Mouse (Mus musculus): ENCODE measurements at regions not wholly inside any gene's neighbourhood (a gene's known extent, or its start where the extent isn't known, plus 50 kb on each side); places are given as distances from the start of the nearest gene placed in this dataset.

DNA sequence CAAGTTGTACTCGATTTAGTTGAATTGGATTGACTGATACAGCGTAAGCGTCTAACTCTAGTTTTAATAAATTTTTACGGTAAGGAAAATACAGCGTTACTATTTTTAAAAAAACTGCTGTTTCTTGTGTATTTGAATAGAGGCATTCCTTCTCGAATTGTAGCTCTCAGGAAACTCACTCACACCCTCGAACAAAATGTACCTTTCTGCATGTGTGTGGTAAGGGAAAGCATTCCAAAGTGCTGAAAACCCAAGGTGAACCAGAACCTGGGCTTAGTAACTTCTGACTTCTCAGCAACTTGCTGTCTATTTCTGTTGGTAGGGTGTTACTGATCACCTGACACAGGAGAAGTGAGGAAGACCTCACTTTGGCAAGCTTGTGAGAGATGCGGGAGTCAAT, 247.0 kb downstream of the Nr2f2 start:
- Histone ChIP-seq H3K9ac (ENCODE audit: insufficient read depth, low read depth) (no peak overlapping the region), H3K9me3 (replicated peaks; ENCODE audit: low read length) (peaks cover 57% of the 10 kb centered on the region), H3K4me1 (ENCODE audit: control insufficient read depth in 1 of 2, insufficient read depth in 2 of 2) (no peaks in the 10 kb centered on the region), H3K27ac (ENCODE audit: insufficient read depth, low read depth) (no peak overlapping the region), H3K36me3 (replicated peaks in 1 of 2; ENCODE audit: control insufficient read depth in 1 of 2, insufficient read depth in 1 of 2, low read length in 1 of 2) (no peaks in the 10 kb centered on the region), H3K4me2 (ENCODE audit: insufficient read depth, low read depth, poor library complexity, severe bottlenecking) (no peak overlapping the region), H3K79me2 (replicated peaks; ENCODE audit: control insufficient read depth, extremely low read depth, insufficient read depth, poor library complexity, severe bottlenecking) (no peaks in the 10 kb centered on the region), H3K4me3 (replicated peaks in 1 of 3; ENCODE audit: low read depth in 2 of 3, low read length in 2 of 3, poor library complexity in 1 of 3) (no peak overlapping the region), H3K27me3 (replicated peaks) (no peaks in the 10 kb centered on the region)
- dilution Hi-C loops (cut with MboI; ENCODE audit: extremely low pct_ligation_motif_present, extremely low pct_unique_long_range_greater_than_20kb, low sequenced_read_pairs) (no loop called here), in situ Hi-C loops (cut with MboI; ENCODE audit: low pct_ligation_motif_present, low pct_unique_long_range_greater_than_20kb, low sequenced_read_pairs) (no loop called here)
- TF ChIP-seq MAX (IDR thresholded peaks at IDR 0.05; ENCODE audit: low read length) (no peak), MYC (IDR thresholded peaks at IDR 0.05; ENCODE audit: low read depth, low read length) (no peak)
- DNase-seq (ENCODE audit: extremely low read depth) = no peak

DNA sequence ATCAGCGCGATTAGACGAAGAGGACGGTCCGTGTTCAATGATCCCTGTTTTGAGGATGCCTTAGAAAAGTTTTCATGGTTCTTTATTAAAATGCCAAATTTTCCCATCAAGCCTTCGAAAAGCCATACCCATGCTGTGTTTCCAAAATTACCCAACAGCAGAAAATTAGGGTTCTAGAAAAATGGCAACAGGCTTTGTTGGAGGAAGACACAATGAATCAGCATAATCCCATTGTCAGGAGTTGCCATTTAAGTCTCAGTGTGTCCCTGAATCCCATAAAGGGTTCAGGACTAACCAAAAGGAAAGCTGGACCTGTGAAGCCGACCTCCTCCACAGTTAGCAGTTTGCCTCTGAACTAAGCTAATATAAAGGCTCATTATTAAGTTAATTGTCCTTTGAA, 247.6 kb downstream of the Nr2f2 start:
- DNase-seq (ENCODE audit: extremely low read depth) = no peak
- no peak for TF ChIP-seq CHD2 (IDR thresholded peaks at IDR 0.05; ENCODE audit: low read length)
- no peak for TF ChIP-seq MXI1 (IDR thresholded peaks at IDR 0.05; ENCODE audit: low read depth, low read length)
- no peak for TF ChIP-seq RCOR1 (conservative IDR thresholded peaks at IDR 0.05; ENCODE audit: low read depth, low read length)
- no peak for TF ChIP-seq ZNF384 (IDR thresholded peaks at IDR 0.05; ENCODE audit: low read depth, low read length)
- TF ChIP-seq E2F4 (IDR thresholded peaks at IDR 0.05; ENCODE audit: insufficient replicate concordance, low read depth, low read length) = no peak
- no peak for TF ChIP-seq TBP (conservative IDR thresholded peaks at IDR 0.05; ENCODE audit: low read depth, low read length)
- no peak for TF ChIP-seq JUND (conservative IDR thresholded peaks at IDR 0.05; ENCODE audit: low read depth, low read length)
- TF ChIP-seq USF2 (conservative IDR thresholded peaks at IDR 0.05; ENCODE audit: low read depth, low read length) = no peak
- TF ChIP-seq ZKSCAN1 (IDR thresholded peaks at IDR 0.05; ENCODE audit: borderline replicate concordance, low read depth, low read length) = no peak
- TF ChIP-seq ETS1 (conservative IDR thresholded peaks at IDR 0.05; ENCODE audit: low read depth, low read length) = no peak
- TF ChIP-seq KAT2A (IDR thresholded peaks at IDR 0.05; ENCODE audit: insufficient replicate concordance, low read length) = no peak
- TF ChIP-seq ZC3H11A (IDR thresholded peaks at IDR 0.05; ENCODE audit: low read depth, low read length) = no peak
- TF ChIP-seq EP300 (IDR thresholded peaks at IDR 0.05; ENCODE audit: low read length) = no peak
- TF ChIP-seq POLR2A (IDR thresholded peaks at IDR 0.05; ENCODE audit: low read depth, low read length) = no peak
- no peak for TF ChIP-seq TCF12 (IDR thresholded peaks at IDR 0.05; ENCODE audit: low read depth, low read length)
- dilution Hi-C loops (cut with MboI; ENCODE audit: extremely low pct_ligation_motif_present, extremely low pct_unique_long_range_greater_than_20kb, low sequenced_read_pairs) (no loop called here), in situ Hi-C loops (cut with MboI; ENCODE audit: low pct_ligation_motif_present, low pct_unique_long_range_greater_than_20kb, low sequenced_read_pairs) (no loop called here)
- H3K4me3 ChIP-seq (replicated peaks in 1 of 3; ENCODE audit: low read depth in 2 of 3, low read length in 2 of 3, poor library complexity in 1 of 3) = no peak overlapping the region
- H3K4me1 ChIP-seq (ENCODE audit: control insufficient read depth in 1 of 2, insufficient read depth in 2 of 2) = no peaks in the 10 kb centered on the region
- H3K9ac ChIP-seq (ENCODE audit: insufficient read depth, low read depth) = no peak overlapping the region
- no peak overlapping the region for H3K27ac ChIP-seq (ENCODE audit: insufficient read depth, low read depth)
- H3K79me2 ChIP-seq (replicated peaks; ENCODE audit: control insufficient read depth, extremely low read depth, insufficient read depth, poor library complexity, severe bottlenecking) = no peaks in the 10 kb centered on the region
- H3K4me2 ChIP-seq (ENCODE audit: insufficient read depth, low read depth, poor library complexity, severe bottlenecking) = no peak overlapping the region
- peaks cover 63% of the 10 kb centered on the region for H3K9me3 ChIP-seq (replicated peaks; ENCODE audit: low read length)
- H3K36me3 ChIP-seq (replicated peaks in 1 of 2; ENCODE audit: control insufficient read depth in 1 of 2, insufficient read depth in 1 of 2, low read length in 1 of 2) = no peaks in the 10 kb centered on the region
- H3K27me3 ChIP-seq (replicated peaks) = no peaks in the 10 kb centered on the region

Measured in CH12.LX (cell line).